Mouse (Mus musculus): ENCODE data around the gene Mpzl1. TPM values are rescaled to one million over a fixed set of nuclear protein-coding genes. Genes with fewer than 3 reads are reported as not detected.

Mpzl1 gene
- polyA plus RNA-seq, 1 experiment from 2014 or later: 25.5 TPM

GRCm38 (mm10) chr1:165670056-165670455 lies 35.7 kb upstream of the Mpzl1 start:
- no peak overlapping the region for H3K4me2 ChIP-seq
- H3K9ac ChIP-seq: no peak overlapping the region
- H3K4me1 ChIP-seq (replicated peaks): no peaks in the 10 kb centered on the region; the same call in 1 of the 2 replicates
- H3K36me3 ChIP-seq (replicated peaks): no peaks in the 10 kb centered on the region
- H3K9me3 ChIP-seq (replicated peaks): no peaks in the 10 kb centered on the region
- no peak for ATAC-seq (ENCODE audit: insufficient read depth)
- no peak overlapping the region for H3K27ac ChIP-seq (replicated peaks)
- 68% methylated on average over 6 of the region's 6 CpGs for WGBS (ENCODE audit: insufficient replicate concordance)
- no peak overlapping the region for H3K4me3 ChIP-seq (replicated peaks)
- H3K27me3 ChIP-seq: no peaks in the 10 kb centered on the region

- ATAC-seq (ENCODE audit: insufficient read depth): no peak
- H3K27ac ChIP-seq (replicated peaks): no peak overlapping the region
- WGBS (ENCODE audit: insufficient replicate concordance): 71% methylated on average over 4 of the region's 4 CpGs
- no peaks in the 10 kb centered on the region for H3K36me3 ChIP-seq (replicated peaks)
- no peak overlapping the region for H3K4me3 ChIP-seq (replicated peaks)
- H3K4me2 ChIP-seq: no peak overlapping the region
- no peaks in the 10 kb centered on the region for H3K9me3 ChIP-seq (replicated peaks)
- no peak overlapping the region for H3K9ac ChIP-seq
- no peaks in the 10 kb centered on the region; the same call in 1 of the 2 replicates for H3K4me1 ChIP-seq (replicated peaks)
- no peaks in the 10 kb centered on the region for H3K27me3 ChIP-seq
Observed at GRCm38 (mm10) chr1:165668904-165669303, 34.6 kb upstream of the Mpzl1 start.

- WGBS (ENCODE audit: insufficient replicate concordance): 60% methylated on average over 13 of the region's 13 CpGs
- ATAC-seq (ENCODE audit: insufficient read depth): no peak
Observed at GRCm38 (mm10) chr1:165667380-165667779, 33.0 kb upstream of the Mpzl1 start.

GRCm38 (mm10) chr1:165666944-165667343 lies 32.6 kb upstream of the Mpzl1 start:
- Histone ChIP-seq H3K4me2 (no peak overlapping the region), H3K9ac (no peak overlapping the region), H3K27ac (replicated peaks) (no peak overlapping the region), H3K27me3 (no peaks in the 10 kb centered on the region), H3K4me1 (replicated peaks) (no peaks in the 10 kb centered on the region; the same call in 1 of the 2 replicates), H3K4me3 (replicated peaks) (no peak overlapping the region), H3K36me3 (replicated peaks) (no peaks in the 10 kb centered on the region), H3K9me3 (replicated peaks) (no peaks in the 10 kb centered on the region)
- 61% methylated on average over 6 of the region's 6 CpGs for WGBS (ENCODE audit: insufficient replicate concordance)
- ATAC-seq (ENCODE audit: insufficient read depth): no peak

More at GRCm38 (mm10) chr1:165667380-165667779, 33.0 kb upstream of the Mpzl1 start:
- Histone ChIP-seq H3K27ac (replicated peaks) (no peak overlapping the region), H3K4me3 (replicated peaks) (no peak overlapping the region), H3K4me2 (no peak overlapping the region), H3K36me3 (replicated peaks) (no peaks in the 10 kb centered on the region), H3K4me1 (replicated peaks) (no peaks in the 10 kb centered on the region; the same call in 1 of the 2 replicates), H3K9ac (no peak overlapping the region), H3K9me3 (replicated peaks) (no peaks in the 10 kb centered on the region), H3K27me3 (no peaks in the 10 kb centered on the region)

GRCm38 (mm10) chr1:165665758-165666157 lies 31.4 kb upstream of the Mpzl1 start:
- no peak overlapping the region for H3K4me3 ChIP-seq (replicated peaks)
- H3K9me3 ChIP-seq (replicated peaks): no peaks in the 10 kb centered on the region
- no peaks in the 10 kb centered on the region for H3K36me3 ChIP-seq (replicated peaks)
- no peak overlapping the region for H3K9ac ChIP-seq
- H3K27me3 ChIP-seq: no peaks in the 10 kb centered on the region
- H3K27ac ChIP-seq (replicated peaks): no peak overlapping the region
- no peak overlapping the region for H3K4me2 ChIP-seq
- WGBS (ENCODE audit: insufficient replicate concordance): 65% methylated on average over 5 of the region's 5 CpGs
- ATAC-seq (ENCODE audit: insufficient read depth): no peak
- no peaks in the 10 kb centered on the region; the same call in 1 of the 2 replicates for H3K4me1 ChIP-seq (replicated peaks)

GRCm38 (mm10) chr1:165663277-165663676 lies 28.9 kb upstream of the Mpzl1 start:
- Histone ChIP-seq H3K27ac (replicated peaks) (no peak overlapping the region), H3K36me3 (replicated peaks) (peaks cover 2% of the 10 kb centered on the region; the same call in 1 of the 2 replicates), H3K9ac (no peak overlapping the region), H3K9me3 (replicated peaks) (no peaks in the 10 kb centered on the region), H3K4me3 (replicated peaks) (no peak overlapping the region), H3K27me3 (no peaks in the 10 kb centered on the region), H3K4me2 (no peak overlapping the region), H3K4me1 (replicated peaks) (no peaks in the 10 kb centered on the region; the same call in 1 of the 2 replicates)
- ATAC-seq (ENCODE audit: insufficient read depth): no peak
- 66% methylated on average over 16 of the region's 16 CpGs for WGBS (ENCODE audit: insufficient replicate concordance)

- no peak for ATAC-seq (ENCODE audit: insufficient read depth)
- H3K27me3 ChIP-seq: no peaks in the 10 kb centered on the region
- WGBS (ENCODE audit: insufficient replicate concordance): 65% methylated on average over 15 of the region's 15 CpGs
- H3K4me2 ChIP-seq: no peak overlapping the region
- peaks cover 4% of the 10 kb centered on the region; the same call in 1 of the 2 replicates for H3K36me3 ChIP-seq (replicated peaks)
- H3K9me3 ChIP-seq (replicated peaks): no peaks in the 10 kb centered on the region
- no peak overlapping the region for H3K9ac ChIP-seq
- no peaks in the 10 kb centered on the region; the same call in 1 of the 2 replicates for H3K4me1 ChIP-seq (replicated peaks)
- no peak overlapping the region for H3K27ac ChIP-seq (replicated peaks)
- no peak overlapping the region for H3K4me3 ChIP-seq (replicated peaks)
Observed at GRCm38 (mm10) chr1:165662426-165663192, 28.3 kb upstream of the Mpzl1 start.

- H3K27me3 ChIP-seq: no peaks in the 10 kb centered on the region
- ATAC-seq (ENCODE audit: insufficient read depth): no peak
- no peak overlapping the region for H3K27ac ChIP-seq (replicated peaks)
- H3K4me3 ChIP-seq (replicated peaks): no peak overlapping the region
- WGBS (ENCODE audit: insufficient replicate concordance): 66% methylated on average over 6 of the region's 6 CpGs
- no peak overlapping the region for H3K4me2 ChIP-seq
- peaks cover 7% of the 10 kb centered on the region; the same call in 1 of the 2 replicates for H3K36me3 ChIP-seq (replicated peaks)
- H3K9ac ChIP-seq: no peak overlapping the region
- H3K9me3 ChIP-seq (replicated peaks): no peaks in the 10 kb centered on the region
- H3K4me1 ChIP-seq (replicated peaks): no peaks in the 10 kb centered on the region
Observed at GRCm38 (mm10) chr1:165661725-165662124, 27.4 kb upstream of the Mpzl1 start.

GRCm38 (mm10) chr1:165661191-165661590 lies 26.9 kb upstream of the Mpzl1 start:
- Histone ChIP-seq H3K4me3 (replicated peaks) (no peak overlapping the region), H3K36me3 (replicated peaks) (peaks cover 7% of the 10 kb centered on the region; the same call in 1 of the 2 replicates), H3K27ac (replicated peaks) (no peak overlapping the region), H3K9ac (no peak overlapping the region), H3K4me2 (no peak overlapping the region), H3K27me3 (no peaks in the 10 kb centered on the region), H3K9me3 (replicated peaks) (no peaks in the 10 kb centered on the region), H3K4me1 (replicated peaks) (no peaks in the 10 kb centered on the region)
- 39% methylated on average over 3 of the region's 3 CpGs for WGBS (ENCODE audit: insufficient replicate concordance)
- ATAC-seq (ENCODE audit: insufficient read depth): no peak

GRCm38 (mm10) chr1:165660774-165661173 lies 26.4 kb upstream of the Mpzl1 start:
- no peak overlapping the region for H3K4me2 ChIP-seq
- no peak for ATAC-seq (ENCODE audit: insufficient read depth)

GRCm38 (mm10) chr1:165658602-165659001 lies 24.3 kb upstream of the Mpzl1 start:
- WGBS (ENCODE audit: insufficient replicate concordance): 31% methylated on average over 5 of the region's 5 CpGs

More at GRCm38 (mm10) chr1:165660774-165661173, 26.4 kb upstream of the Mpzl1 start:
- Histone ChIP-seq H3K36me3 (replicated peaks) (peaks cover 7% of the 10 kb centered on the region; the same call in 1 of the 2 replicates), H3K4me1 (replicated peaks) (no peaks in the 10 kb centered on the region), H3K4me3 (replicated peaks) (no peak overlapping the region), H3K9me3 (replicated peaks) (no peaks in the 10 kb centered on the region), H3K27ac (replicated peaks) (no peak overlapping the region), H3K27me3 (no peaks in the 10 kb centered on the region), H3K9ac (no peak overlapping the region)
- WGBS (ENCODE audit: insufficient replicate concordance): 27% methylated on average over 4 of the region's 4 CpGs

More at GRCm38 (mm10) chr1:165658602-165659001, 24.3 kb upstream of the Mpzl1 start:
- H3K27ac ChIP-seq (replicated peaks): no peak overlapping the region
- no peak overlapping the region for H3K4me2 ChIP-seq
- H3K27me3 ChIP-seq: no peaks in the 10 kb centered on the region
- H3K36me3 ChIP-seq (replicated peaks): peaks cover 7% of the 10 kb centered on the region; the same call in 1 of the 2 replicates
- H3K9me3 ChIP-seq (replicated peaks): no peaks in the 10 kb centered on the region
- ATAC-seq (ENCODE audit: insufficient read depth): peak; percentile 43; the same call in 1 of the 2 replicates
- H3K9ac ChIP-seq: no peak overlapping the region
- no peak overlapping the region for H3K4me3 ChIP-seq (replicated peaks)
- H3K4me1 ChIP-seq (replicated peaks): no peaks in the 10 kb centered on the region
